28 mouse cellular contexts compared by ENCODE assay signal in genomic region chr7:45489578-45489977, GRCm38 (mm10). TPM values are rescaled to one million over a fixed set of nuclear protein-coding genes. Genes with fewer than 3 reads are reported as not detected.
DNase-seq lines count a peak whose midpoint lies in the region; ATAC-seq and TF ChIP-seq lines count a peak whose summit lies in the region.
"Had no signal": no experiment of that assay in that cellular context is flagged by ENCODE, and none has a peak within 500 bp of the region (broad histone marks: within the 10 kb centered on the region; RNA-seq: fewer than 3 reads in every experiment).

No protein-coding gene starts in this region.

- 0 out of 2 replicates have a peak overlapping the region, but pooled peaks have one; percentile 76 for H3K4me2 ChIP-seq in heart, embryonic 11.5 days
- peak overlapping the region; percentile 15; the same call in 1 of the 2 replicates for H3K4me2 ChIP-seq in liver, embryonic 16.5 days (ENCODE audit: low read depth, low read length)

- no peak overlapping the region for H3K27ac ChIP-seq in heart, embryonic 11.5 days (ENCODE audit: low read depth, low read length)
- 0 out of 2 replicates have a peak overlapping the region, but pooled peaks have one; percentile 15 for H3K27ac ChIP-seq in liver, embryonic 16.5 days (ENCODE audit: low read length)
- H3K27ac ChIP-seq: stomach, embryonic 15.5 days had no signal

- H3K9ac ChIP-seq in heart, embryonic 11.5 days (ENCODE audit: low read depth, low read length) = no peak overlapping the region
- 0 out of 2 replicates have a peak overlapping the region, but pooled peaks have one; percentile 6 for H3K9ac ChIP-seq in liver, embryonic 16.5 days (ENCODE audit: low read depth, low read length)
- H3K9ac ChIP-seq: neural tube, embryonic 15.5 days; stomach, embryonic 15.5 days had no signal

- H3K4me1 ChIP-seq in heart, embryonic 11.5 days (ENCODE audit: control insufficient read depth, insufficient read depth, low read length) = 0 out of 2 replicates have a peak, but pooled peaks cover 3% of the 10 kb centered on the region
- H3K4me1 ChIP-seq in G1E (ENCODE audit: insufficient read depth, low read depth, low read length) = peaks cover 89% of the 10 kb centered on the region
- H3K4me1 ChIP-seq in liver, embryonic 16.5 days (ENCODE audit: control insufficient read depth, low read depth, low read length) = peaks cover 48% of the 10 kb centered on the region

- TF ChIP-seq CTCF in G1E (IDR thresholded peaks at IDR 0.05; ENCODE audit: low read depth, low read length) = no peak

- no peaks in the 10 kb centered on the region for H3K9me3 ChIP-seq in heart, embryonic 11.5 days (replicated peaks; ENCODE audit: control insufficient read depth, low read length)
- H3K9me3 ChIP-seq in G1E (replicated peaks) = no peaks in the 10 kb centered on the region
- no peaks in the 10 kb centered on the region for H3K9me3 ChIP-seq in liver, embryonic 16.5 days (replicated peaks; ENCODE audit: control insufficient read depth, low read length)
- H3K9me3 ChIP-seq: embryonic facial prominence, embryonic 13.5 days; midbrain, embryonic 13.5 days; neural tube, embryonic 15.5 days; stomach, embryonic 15.5 days had no signal

- peaks cover 17% of the 10 kb centered on the region for H3K36me3 ChIP-seq in heart, embryonic 11.5 days (ENCODE audit: control insufficient read depth, insufficient read depth, low read length)
- H3K36me3 ChIP-seq in G1E (replicated peaks) = peaks cover 41% of the 10 kb centered on the region
- peaks cover 22% of the 10 kb centered on the region for H3K36me3 ChIP-seq in liver, embryonic 16.5 days (ENCODE audit: control insufficient read depth, insufficient read depth)

- no peaks in the 10 kb centered on the region for H3K27me3 ChIP-seq in heart, embryonic 11.5 days (ENCODE audit: control insufficient read depth, insufficient read depth, low read length)
- no peaks in the 10 kb centered on the region for H3K27me3 ChIP-seq in G1E (ENCODE audit: insufficient read depth, low read length)
- no peaks in the 10 kb centered on the region for H3K27me3 ChIP-seq in liver, embryonic 16.5 days (ENCODE audit: control insufficient read depth, insufficient read depth, low read depth, low read length)
- H3K27me3 ChIP-seq: embryonic facial prominence, embryonic 13.5 days; midbrain, embryonic 13.5 days; neural tube, embryonic 15.5 days; stomach, embryonic 15.5 days had no signal

- no peak for ATAC-seq in heart, embryonic 11.5 days (replicated peaks; ENCODE audit: insufficient number of reproducible peaks, low FRiP score, low TSS enrichment)
- ATAC-seq in G1E (ENCODE audit: extremely low read depth, insufficient number of reproducible peaks, low FRiP score, poor library complexity, severe bottlenecking) = no peak
- ATAC-seq in erythroblast, adult 5-6 weeks (replicated peaks; ENCODE audit: low FRiP score, poor library complexity, severe bottlenecking) = 0 out of 2 replicates have a peak, but pooled peaks have one; percentile 5
- ATAC-seq in liver, embryonic 16.5 days (ENCODE audit: low read depth) = no peak

- no peak for DNase-seq in heart, postnatal 4 days
- DNase-seq in G1E (ENCODE audit: low spot score) = no peak
- no peak for DNase-seq in right cerebral cortex, postnatal 10 days (ENCODE audit: low spot score in 2 of 2)
- DNase-seq in urinary bladder, postnatal 14 days (ENCODE audit: low spot score) = no peak
- DNase-seq: adrenal gland, adult 2 months; cerebellum, adult 9-11 months; heart, adult 11 months; kidney, adult 18-20 months; kidney, postnatal 10 days; lung, adult 2 months; right cerebral cortex, postnatal 25 days; thymus, adult 18-20 months had no signal

- no peak overlapping the region for H3K4me3 ChIP-seq in heart, embryonic 11.5 days (ENCODE audit: low read depth, low read length)
- peak overlapping the region; percentile 49; the same call in 1 of the 2 replicates for H3K4me3 ChIP-seq in G1E (ENCODE audit: low read depth, low read length)
- no peak overlapping the region for H3K4me3 ChIP-seq in liver, embryonic 16.5 days (ENCODE audit: low read depth, low read length)

- WGBS in heart, embryonic 11.5 days (ENCODE audit: insufficient replicate concordance) = 55% methylated on average over 7 of the region's 7 CpGs
- 31% methylated on average over 7 of the region's 7 CpGs for WGBS in liver, embryonic 16.5 days (ENCODE audit: insufficient replicate concordance)

RNA-seq across cellular contexts. Expression of gene Dhdh, which starts 1.0 kb away (rescaled TPM):
- 4.6 and 4.9 TPM in 2 replicates for polyA plus RNA-seq in heart, embryonic 11.5 days (2014; fragmentation: Nextera tagmentation; extraction: Ambion mirVana)
- total RNA-seq in heart, postnatal 4 days (2021) = 1 to 10 TPM; 3.5 to 4.7 TPM
- total RNA-seq in G1E (2014; fragmentation: Nextera tagmentation) (17.7 and 18.0 TPM in 2 replicates), G1E (2017) (4.8 and 6.8 TPM in 2 replicates)
- polyA plus RNA-seq in G1E (2012) = 1.3 and 1.6 TPM in 2 replicates
- 3.3 TPM in 2 replicates for total RNA-seq in erythroblast, adult 5-6 weeks (2015; ENCODE audit: low replicate concordance)
- 2.1 and 2.3 TPM in 2 replicates for total RNA-seq in erythroblast, adult 5-6 weeks (2017; ENCODE audit: low replicate concordance)
- 2.5 and 3.3 TPM in 2 replicates for polyA plus RNA-seq in liver, embryonic 16.5 days (2015; fragmentation: Nextera tagmentation; extraction: Ambion mirVana)

RNA-seq across cellular contexts. Expression of gene Gm45808, which starts 3.0 kb away (rescaled TPM):
- polyA plus RNA-seq in heart, embryonic 11.5 days (2014; fragmentation: Nextera tagmentation; extraction: Ambion mirVana) = not detected in 2 replicates
- 1 to 10 TPM; 2.0 to 2.1 TPM for total RNA-seq in heart, postnatal 4 days (2021)
- total RNA-seq in G1E (2014; fragmentation: Nextera tagmentation) = not detected in 2 replicates
- not detected in 2 replicates for total RNA-seq in G1E (2017)
- polyA plus RNA-seq in G1E (2012) = not detected in 2 replicates
- total RNA-seq in erythroblast, adult 5-6 weeks (2015; ENCODE audit: low replicate concordance) = not detected in 2 replicates
- total RNA-seq in erythroblast, adult 5-6 weeks (2017; ENCODE audit: low replicate concordance) = not detected in 2 replicates
- not detected in 2 replicates for polyA plus RNA-seq in liver, embryonic 16.5 days (2015; fragmentation: Nextera tagmentation; extraction: Ambion mirVana)
- total RNA-seq: hematopoietic stem cell, adult 5-6 weeks had no signal
- polyA plus RNA-seq: adrenal gland, adult 2 months; C2C12; cortical plate, adult 2 months; embryonic facial prominence, embryonic 13.5 days; forebrain, embryonic 11.5 days; heart, embryonic 14.5 days; lung, adult 2 months; macrophage; midbrain, embryonic 13.5 days; neural tube, embryonic 15.5 days; stomach, embryonic 15.5 days had no signal

RNA-seq across cellular contexts. Expression of gene Tulp2, which starts 7.9 kb away (rescaled TPM):
- polyA plus RNA-seq in heart, embryonic 11.5 days (2014; fragmentation: Nextera tagmentation; extraction: Ambion mirVana) = 1.5 and 2.2 TPM in 2 replicates
- 1 to 10 TPM in 1 of 2 experiments, not detected in 1; 1.1 TPM for total RNA-seq in heart, postnatal 4 days (2021)
- total RNA-seq in G1E (2014; fragmentation: Nextera tagmentation) (0.98 and 1.1 TPM in 2 replicates), G1E (2017) (0.23 and 0.49 TPM in 2 replicates)
- 1.0 and 1.7 TPM in 2 replicates for polyA plus RNA-seq in G1E (2012)
- not detected in 2 replicates for total RNA-seq in erythroblast, adult 5-6 weeks (2015; ENCODE audit: low replicate concordance)
- 0.42 TPM in 1 of 2 replicates, not detected in the other for total RNA-seq in erythroblast, adult 5-6 weeks (2017; ENCODE audit: low replicate concordance)
- polyA plus RNA-seq in liver, embryonic 16.5 days (2015; fragmentation: Nextera tagmentation; extraction: Ambion mirVana) = 0.41 and 0.75 TPM in 2 replicates
- total RNA-seq: gastrocnemius, adult 8-10 months; hematopoietic stem cell, adult 5-6 weeks; layer of hippocampus, adult 8-10 months; left cerebral cortex, postnatal 36 days had no signal
- polyA plus RNA-seq: C2C12, macrophage had no signal

RNA-seq across cellular contexts. Expression of gene Nucb1, which starts 20.6 kb away (rescaled TPM):
- polyA plus RNA-seq in heart, embryonic 11.5 days (2014; fragmentation: Nextera tagmentation; extraction: Ambion mirVana) = 165 and 186 TPM in 2 replicates
- total RNA-seq in heart, postnatal 4 days (2021) = 100 to 1,000 TPM; 121 to 131 TPM
- total RNA-seq in G1E (2014; fragmentation: Nextera tagmentation) (91.8 and 127 TPM in 2 replicates), G1E (2017) (378 and 409 TPM in 2 replicates)
- polyA plus RNA-seq in G1E (2012) = 403 and 408 TPM in 2 replicates
- 83.0 and 88.6 TPM in 2 replicates for total RNA-seq in erythroblast, adult 5-6 weeks (2015; ENCODE audit: low replicate concordance)
- 487 and 671 TPM in 2 replicates for total RNA-seq in erythroblast, adult 5-6 weeks (2017; ENCODE audit: low replicate concordance)
- polyA plus RNA-seq in liver, embryonic 16.5 days (2015; fragmentation: Nextera tagmentation; extraction: Ambion mirVana) = 122 and 124 TPM in 2 replicates

RNA-seq across cellular contexts. Expression of gene Bax, which starts 22.9 kb away (rescaled TPM):
- polyA plus RNA-seq in heart, embryonic 11.5 days (2014; fragmentation: Nextera tagmentation; extraction: Ambion mirVana) = 91.3 and 146 TPM in 2 replicates
- 10 to 100 TPM; 48.6 to 50.7 TPM for total RNA-seq in heart, postnatal 4 days (2021)
- 68.8 and 93.1 TPM in 2 replicates for total RNA-seq in G1E (2014; fragmentation: Nextera tagmentation)
- total RNA-seq in G1E (2017) = 87.2 and 97.2 TPM in 2 replicates
- polyA plus RNA-seq in G1E (2012) = 287 and 342 TPM in 2 replicates
- 8.6 and 12.7 TPM in 2 replicates for total RNA-seq in erythroblast, adult 5-6 weeks (2015; ENCODE audit: low replicate concordance)
- 9.7 and 11.8 TPM in 2 replicates for total RNA-seq in erythroblast, adult 5-6 weeks (2017; ENCODE audit: low replicate concordance)
- 63.3 and 63.4 TPM in 2 replicates for polyA plus RNA-seq in liver, embryonic 16.5 days (2015; fragmentation: Nextera tagmentation; extraction: Ambion mirVana)
